Mouse (Mus musculus): Measurements from ENCODE around the gene Pmvk. TPM values are rescaled to one million over a fixed set of nuclear protein-coding genes. Genes with fewer than 3 reads are reported as not detected.
"Not testable (repeated sequence)": the region's sequence is repeated elsewhere in the genome, so short reads cannot be mapped to it uniquely, and the experiment has no call there.

Pmvk gene
- polyA plus RNA-seq, 1 experiment from 2014 or later, result 27.7 TPM

GRCm38 (mm10) chr3:89424416-89425140 is 29.8 kb upstream of the Pmvk start:
- H3K27me3 ChIP-seq (replicated peaks; ENCODE audit: control insufficient read depth, insufficient read depth, low read length), result no peaks in the 10 kb centered on the region
- 0 out of 2 replicates have a peak overlapping the region, but pooled peaks have one; percentile 15 for H3K27ac ChIP-seq (ENCODE audit: low read depth, low read length)
- TF ChIP-seq CTCF (IDR thresholded peaks at IDR 0.05; ENCODE audit: low read depth), result 0 out of 2 replicates have a peak, but pooled peaks have one; percentile 3
- 0 out of 2 replicates have a peak overlapping the region, but pooled peaks have one; percentile 6 for H3K4me2 ChIP-seq (replicated peaks; ENCODE audit: low read depth)
- WGBS, result 41% methylated on average over 5 of the region's 5 CpGs
- peaks cover 9% of the 10 kb centered on the region for H3K4me1 ChIP-seq (replicated peaks; ENCODE audit: control insufficient read depth, insufficient read depth, low read length)
- H3K36me3 ChIP-seq (ENCODE audit: control insufficient read depth, insufficient read depth), result peaks cover 40% of the 10 kb centered on the region
- H3K9me3 ChIP-seq (ENCODE audit: control insufficient read depth), result no peaks in the 10 kb centered on the region
- no peak overlapping the region for H3K4me3 ChIP-seq (ENCODE audit: low read depth, low read length)
- no peak for ATAC-seq
- no peak overlapping the region for H3K9ac ChIP-seq (ENCODE audit: low read depth, low read length)

- Histone ChIP-seq H3K4me1 (replicated peaks; ENCODE audit: control insufficient read depth, insufficient read depth, low read length) (peaks cover 9% of the 10 kb centered on the region), H3K4me3 (ENCODE audit: low read depth, low read length) (no peak overlapping the region), H3K36me3 (ENCODE audit: control insufficient read depth, insufficient read depth) (peaks cover 40% of the 10 kb centered on the region), H3K27ac (ENCODE audit: low read depth, low read length) (no peak overlapping the region), H3K9me3 (ENCODE audit: control insufficient read depth) (no peaks in the 10 kb centered on the region), H3K4me2 (replicated peaks; ENCODE audit: low read depth) (no peak overlapping the region), H3K9ac (ENCODE audit: low read depth, low read length) (no peak overlapping the region), H3K27me3 (replicated peaks; ENCODE audit: control insufficient read depth, insufficient read depth, low read length) (no peaks in the 10 kb centered on the region)
- no peak for ATAC-seq
- TF ChIP-seq CTCF (IDR thresholded peaks at IDR 0.05; ENCODE audit: low read depth), result no peak
- 64% methylated on average over 5 of the region's 5 CpGs for WGBS
These were observed 29.2 kb upstream of the Pmvk start for GRCm38 (mm10) chr3:89425141-89425525.

GRCm38 (mm10) chr3:89425876-89426275 is 28.5 kb upstream of the Pmvk start:
- no peak overlapping the region for H3K27ac ChIP-seq (ENCODE audit: low read depth, low read length)
- no peak for ATAC-seq
- H3K9ac ChIP-seq (ENCODE audit: low read depth, low read length), result no peak overlapping the region
- peaks cover 8% of the 10 kb centered on the region for H3K4me1 ChIP-seq (replicated peaks; ENCODE audit: control insufficient read depth, insufficient read depth, low read length)
- TF ChIP-seq CTCF (IDR thresholded peaks at IDR 0.05; ENCODE audit: low read depth), result no peak
- peaks cover 40% of the 10 kb centered on the region for H3K36me3 ChIP-seq (ENCODE audit: control insufficient read depth, insufficient read depth)
- WGBS, result 94% methylated on average over 4 of the region's 4 CpGs
- H3K9me3 ChIP-seq (ENCODE audit: control insufficient read depth), result no peaks in the 10 kb centered on the region
- H3K4me3 ChIP-seq (ENCODE audit: low read depth, low read length), result no peak overlapping the region
- no peak overlapping the region for H3K4me2 ChIP-seq (replicated peaks; ENCODE audit: low read depth)
- H3K27me3 ChIP-seq (replicated peaks; ENCODE audit: control insufficient read depth, insufficient read depth, low read length), result no peaks in the 10 kb centered on the region

GRCm38 (mm10) chr3:89429021-89429420 is 25.3 kb upstream of the Pmvk start:
- not testable (repeated sequence) for H3K9me3 ChIP-seq (ENCODE audit: control insufficient read depth); H3K9ac ChIP-seq (ENCODE audit: low read depth, low read length); H3K4me2 ChIP-seq (replicated peaks; ENCODE audit: low read depth); H3K27me3 ChIP-seq (replicated peaks; ENCODE audit: control insufficient read depth, insufficient read depth, low read length); ATAC-seq; H3K27ac ChIP-seq (ENCODE audit: low read depth, low read length); H3K4me3 ChIP-seq (ENCODE audit: low read depth, low read length); H3K4me1 ChIP-seq (replicated peaks; ENCODE audit: control insufficient read depth, insufficient read depth, low read length)
- peaks cover 45% of the 10 kb centered on the region for H3K36me3 ChIP-seq (ENCODE audit: control insufficient read depth, insufficient read depth)
- 92% methylated on average over 7 of the region's 7 CpGs for WGBS

- WGBS, result 2% methylated on average over 65 of the region's 68 CpGs
- peak within 1 kb of the TSS; percentile 71 for H3K27ac ChIP-seq (ENCODE audit: low read depth, low read length)
These were observed 23.9 kb upstream of the Pmvk start, which contains the start of gene Pygo2 for GRCm38 (mm10) chr3:89430171-89431159. Pygo2 (plus strand) TSS chr3:89430214.

GRCm38 (mm10) chr3:89432606-89433005 is 21.7 kb upstream of the Pmvk start:
- Histone ChIP-seq H3K4me3 (ENCODE audit: low read depth, low read length) (no peak overlapping the region), H3K9ac (ENCODE audit: low read depth, low read length) (no peak overlapping the region), H3K36me3 (ENCODE audit: control insufficient read depth, insufficient read depth) (peaks cover 27% of the 10 kb centered on the region), H3K4me1 (replicated peaks; ENCODE audit: control insufficient read depth, insufficient read depth, low read length) (0 out of 2 replicates have a peak, but pooled peaks cover 7% of the 10 kb centered on the region), H3K27ac (ENCODE audit: low read depth, low read length) (no peak overlapping the region), H3K27me3 (replicated peaks; ENCODE audit: control insufficient read depth, insufficient read depth, low read length) (no peaks in the 10 kb centered on the region), H3K4me2 (replicated peaks; ENCODE audit: low read depth) (no peak overlapping the region), H3K9me3 (ENCODE audit: control insufficient read depth) (no peaks in the 10 kb centered on the region)
- ATAC-seq, result no peak
- TF ChIP-seq CTCF (IDR thresholded peaks at IDR 0.05; ENCODE audit: low read depth), result no peak
- WGBS, result 95% methylated on average over 8 of the region's 8 CpGs

More at GRCm38 (mm10) chr3:89430171-89431159, 23.9 kb upstream of the Pmvk start, which contains the start of gene Pygo2:
- peak; percentile 97 for ATAC-seq
- Histone ChIP-seq H3K4me2 (replicated peaks; ENCODE audit: low read depth) (peak within 1 kb of the TSS; percentile 91), H3K9ac (ENCODE audit: low read depth, low read length) (peak within 1 kb of the TSS; percentile 91), H3K4me1 (replicated peaks; ENCODE audit: control insufficient read depth, insufficient read depth, low read length) (0 out of 2 replicates have a peak, but pooled peaks cover 7% of the 10 kb centered on the region), H3K4me3 (ENCODE audit: low read depth, low read length) (peak within 1 kb of the TSS; percentile 94), H3K9me3 (ENCODE audit: control insufficient read depth) (no peaks in the 10 kb centered on the region), H3K27me3 (replicated peaks; ENCODE audit: control insufficient read depth, insufficient read depth, low read length) (no peaks in the 10 kb centered on the region), H3K36me3 (ENCODE audit: control insufficient read depth, insufficient read depth) (peaks cover 42% of the 10 kb centered on the region)
- TF ChIP-seq CTCF (IDR thresholded peaks at IDR 0.05; ENCODE audit: low read depth), result no peak

Data from intestine, postnatal 0 days (tissue).